Mouse (Mus musculus): Measurements from ENCODE around the gene Hoxb3. TPM values are rescaled to one million over a fixed set of nuclear protein-coding genes. Genes with fewer than 3 reads are reported as not detected.

Gene Hoxb3
- total and polyA plus RNA-seq, 3 experiments: not detected

DNA sequence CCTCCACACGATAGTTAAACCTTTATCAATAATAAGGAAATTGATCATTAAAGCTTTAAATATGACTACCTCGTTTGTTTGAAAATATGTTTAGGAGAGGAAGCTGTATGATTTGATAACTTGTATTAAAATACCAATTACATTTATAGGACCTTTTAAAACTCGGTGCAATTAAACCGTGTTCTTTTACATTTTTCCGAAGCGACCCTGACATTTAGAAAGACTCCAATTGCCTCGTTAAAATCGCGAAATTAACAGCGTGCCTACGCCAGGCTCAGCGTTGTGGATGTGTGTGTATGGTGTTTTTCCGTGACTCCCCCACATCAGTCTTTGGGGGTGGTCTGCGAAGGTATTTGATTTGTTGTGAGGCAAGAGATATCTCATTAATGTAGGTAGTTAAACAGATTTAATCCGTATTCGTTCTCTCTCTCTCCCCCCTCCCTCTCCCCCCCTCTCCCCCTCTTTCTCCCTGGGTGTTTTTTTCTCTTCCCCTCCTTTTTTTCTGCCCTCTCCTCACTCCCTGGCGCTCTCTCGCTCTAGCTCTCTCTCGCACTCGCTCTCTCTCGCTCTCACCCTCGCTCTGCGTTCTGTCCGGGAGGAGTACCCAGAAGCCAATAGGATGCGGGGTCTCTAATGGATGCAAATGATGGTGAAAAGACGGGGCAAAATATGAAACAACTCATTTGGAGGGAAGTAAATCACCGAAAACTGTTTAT is 41.1 kb upstream of the Hoxb3 start, which contains the start of gene Hoxb8:
TSS of gene Hoxb8 (plus strand) at position 51 of the 716 bp plus-strand sequence.
- DNase-seq (ENCODE audit: low read depth, low spot score): no peak
- no peak within 1 kb of the TSS for H3K9ac ChIP-seq (ENCODE audit: control insufficient read depth, low read depth, low read length, poor library complexity, severe bottlenecking)
- peaks cover 2 to 7% of the 10 kb centered on the region in 2 experiments for H3K27me3 ChIP-seq (ENCODE audit: control insufficient read depth in 1 of 2, insufficient read depth in 2 of 2, low read length in 2 of 2)
- no peaks in the 10 kb centered on the region for H3K79me2 ChIP-seq (ENCODE audit: control insufficient read depth, insufficient read depth, low read length, poor library complexity)
- no peaks in the 10 kb centered on the region for H3K9me3 ChIP-seq (replicated peaks; ENCODE audit: insufficient read depth, low read length)
- no peaks in the 10 kb centered on the region for H3K36me3 ChIP-seq (ENCODE audit: control insufficient read depth in 1 of 2, insufficient read depth in 2 of 2, low read length in 2 of 2)
- no peak within 1 kb of the TSS for H3K27ac ChIP-seq (ENCODE audit: control insufficient read depth, low read depth, low read length)
- TF ChIP-seq TAL1 (IDR thresholded peaks at IDR 0.05; ENCODE audit: low read length) (no peak), MYB (IDR thresholded peaks at IDR 0.05; ENCODE audit: low read depth, low read length) (no peak), POLR2AphosphoS5 (IDR thresholded peaks at IDR 0.05; ENCODE audit: borderline replicate concordance, low read depth, low read length) (no peak), HCFC1 (IDR thresholded peaks at IDR 0.05; ENCODE audit: low read depth, low read length) (no peak), POLR2A (IDR thresholded peaks at IDR 0.05; ENCODE audit: control insufficient read depth in 1 of 2, insufficient read depth in 1 of 2, low read depth in 1 of 2, low read length in 2 of 2, poor library complexity in 1 of 2) (no peak), ZNF384 (IDR thresholded peaks at IDR 0.05; ENCODE audit: low read depth, low read length) (no peak), E2F4 (IDR thresholded peaks at IDR 0.05; ENCODE audit: borderline replicate concordance, low read depth, low read length) (no peak), SMC3 (IDR thresholded peaks at IDR 0.05; ENCODE audit: low read depth, low read length) (no peak), POLR2AphosphoS2 (IDR thresholded peaks at IDR 0.05; ENCODE audit: low read length) (no peak), NRF1 (IDR thresholded peaks at IDR 0.05; ENCODE audit: insufficient read depth, low read depth, low read length, poor library complexity, severe bottlenecking) (no peak), KAT2A (conservative IDR thresholded peaks at IDR 0.05; ENCODE audit: low read depth, low read length) (no peak), CHD1 (IDR thresholded peaks at IDR 0.05; ENCODE audit: low read depth, low read length) (no peak)
- H3K4me3 ChIP-seq (ENCODE audit: control insufficient read depth in 1 of 2, insufficient read depth in 1 of 2, low read depth in 2 of 2, low read length in 2 of 2): no peak within 1 kb of the TSS
- no peaks in the 10 kb centered on the region for H3K4me1 ChIP-seq (ENCODE audit: control insufficient read depth in 1 of 2, insufficient read depth in 2 of 2, low read length in 2 of 2)

DNA sequence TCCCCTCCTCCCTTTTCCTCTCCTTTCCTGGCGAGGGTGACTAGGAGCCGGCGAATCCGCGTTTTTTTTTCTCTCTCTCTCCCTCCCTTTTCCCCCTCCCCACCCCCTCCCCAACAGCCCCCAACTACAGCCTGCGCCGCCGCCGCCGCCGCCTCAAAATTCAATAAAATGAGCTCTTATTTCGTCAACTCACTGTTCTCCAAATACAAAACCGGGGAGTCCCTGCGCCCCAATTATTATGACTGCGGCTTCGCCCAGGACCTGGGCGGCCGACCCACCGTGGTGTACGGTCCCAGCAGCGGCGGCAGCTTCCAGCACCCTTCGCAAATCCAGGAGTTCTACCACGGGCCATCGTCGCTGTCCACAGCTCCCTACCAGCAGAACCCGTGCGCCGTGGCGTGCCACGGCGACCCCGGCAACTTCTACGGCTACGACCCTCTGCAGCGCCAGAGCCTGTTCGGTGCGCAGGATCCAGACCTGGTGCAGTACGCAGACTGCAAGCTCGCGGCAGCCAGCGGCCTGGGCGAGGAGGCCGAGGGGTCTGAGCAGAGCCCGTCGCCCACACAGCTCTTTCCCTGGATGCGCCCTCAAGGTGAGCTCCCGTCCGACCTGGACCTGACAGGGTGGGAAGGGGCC is 40.2 kb upstream of the Hoxb3 start:
- Histone ChIP-seq H3K79me2 (ENCODE audit: control insufficient read depth, insufficient read depth, low read length, poor library complexity) (no peaks in the 10 kb centered on the region), H3K9ac (ENCODE audit: control insufficient read depth, low read depth, low read length, poor library complexity, severe bottlenecking) (no peak overlapping the region), H3K27me3 (ENCODE audit: control insufficient read depth in 1 of 2, insufficient read depth in 2 of 2, low read length in 2 of 2) (peaks cover 2 to 7% of the 10 kb centered on the region in 2 experiments), H3K36me3 (ENCODE audit: control insufficient read depth in 1 of 2, insufficient read depth in 2 of 2, low read length in 2 of 2) (no peaks in the 10 kb centered on the region), H3K27ac (ENCODE audit: control insufficient read depth, low read depth, low read length) (no peak overlapping the region), H3K4me1 (ENCODE audit: control insufficient read depth in 1 of 2, insufficient read depth in 2 of 2, low read length in 2 of 2) (no peaks in the 10 kb centered on the region), H3K9me3 (replicated peaks; ENCODE audit: insufficient read depth, low read length) (no peaks in the 10 kb centered on the region), H3K4me3 (ENCODE audit: control insufficient read depth in 1 of 2, insufficient read depth in 1 of 2, low read depth in 2 of 2, low read length in 2 of 2) (no peak overlapping the region)
- no peak for DNase-seq (ENCODE audit: low read depth, low spot score)
- TF ChIP-seq SIN3A (IDR thresholded peaks at IDR 0.05; ENCODE audit: low read length): no peak
- no peak for TF ChIP-seq RCOR1 (IDR thresholded peaks at IDR 0.05; ENCODE audit: low read depth, low read length)
- no peak for TF ChIP-seq ZMIZ1 (IDR thresholded peaks at IDR 0.05; ENCODE audit: low read depth, low read length)
- TF ChIP-seq ZC3H11A (IDR thresholded peaks at IDR 0.05; ENCODE audit: low read depth, low read length): no peak
- no peak for TF ChIP-seq BHLHE40 (IDR thresholded peaks at IDR 0.05; ENCODE audit: borderline replicate concordance, low read depth, low read length)
